Mouse (Mus musculus): ENCODE data around the gene AW549877. TPM values are rescaled to one million over a fixed set of nuclear protein-coding genes. Genes with fewer than 3 reads are reported as not detected.

Gene AW549877
- polyA plus RNA-seq (2015; fragmentation: Nextera tagmentation; extraction: Ambion mirVana) = 33.8 and 34.7 TPM in 2 replicates

DNA sequence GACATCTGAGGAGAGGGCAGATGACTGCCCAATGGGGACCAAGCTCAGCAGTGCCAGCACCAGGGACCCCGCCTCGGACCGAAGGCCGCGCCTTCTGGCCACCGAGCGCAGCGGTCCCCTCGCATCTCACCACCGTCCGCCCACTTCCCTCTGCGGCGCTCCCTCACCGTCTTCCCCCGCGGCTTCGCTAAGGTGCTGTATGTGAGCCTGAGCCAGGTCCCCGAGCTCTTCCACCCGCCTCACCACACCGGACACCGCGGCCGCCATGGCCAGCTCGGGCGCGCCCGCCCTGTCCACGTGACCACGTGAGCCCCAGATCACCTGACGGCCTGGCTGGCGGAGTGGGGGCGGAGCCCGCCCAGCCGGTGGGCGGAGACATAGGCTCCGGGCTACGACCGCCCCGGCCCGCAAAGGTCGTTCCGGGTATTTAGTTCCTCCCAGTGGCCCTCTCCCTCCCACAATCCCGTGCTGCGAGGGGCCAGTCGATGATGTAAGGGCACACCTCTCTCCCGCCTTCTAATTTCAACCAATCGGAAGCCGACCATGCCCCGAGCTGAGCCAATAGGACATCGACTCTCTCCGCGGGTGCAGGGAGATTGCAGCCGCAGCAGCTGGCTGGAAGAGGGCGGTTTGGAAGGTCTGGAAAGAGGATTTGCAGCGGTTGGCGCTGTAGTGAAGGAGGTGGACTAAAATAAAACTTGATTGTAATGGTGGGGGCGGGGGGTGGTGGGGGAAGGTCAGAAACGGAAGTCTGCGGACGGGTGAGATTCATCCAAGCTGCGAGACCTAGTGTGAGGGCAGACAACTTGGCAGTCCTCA is at the start of gene AW549877:
TSS of gene AW549877 (minus strand) at position 297 of the 819 bp plus-strand sequence.
- H3K4me1 ChIP-seq (replicated peaks; ENCODE audit: control insufficient read depth, insufficient read depth, low read length) = peaks cover 7% of the 10 kb centered on the region; the same call in 1 of the 2 replicates
- H3K9me3 ChIP-seq (ENCODE audit: control insufficient read depth, low read length) = no peaks in the 10 kb centered on the region
- peak within 1 kb of the TSS; percentile 92 for H3K9ac ChIP-seq (ENCODE audit: low read length)
- H3K27ac ChIP-seq (ENCODE audit: low read length) = peak within 1 kb of the TSS; percentile 97
- peak within 1 kb of the TSS; percentile 88 for H3K4me3 ChIP-seq (ENCODE audit: low read length)
- peaks cover 9% of the 10 kb centered on the region; the same call in 1 of the 2 replicates for H3K36me3 ChIP-seq (ENCODE audit: control insufficient read depth, insufficient read depth, low read length)
- H3K4me2 ChIP-seq (ENCODE audit: low read depth, low read length) = peak within 1 kb of the TSS; percentile 81
- H3K27me3 ChIP-seq (ENCODE audit: control insufficient read depth, insufficient read depth, low read depth, low read length) = no peaks in the 10 kb centered on the region
- ATAC-seq (ENCODE audit: low read depth) = peak; percentile 99
- under 1% methylated on average over 61 of the region's 61 CpGs for WGBS

DNA sequence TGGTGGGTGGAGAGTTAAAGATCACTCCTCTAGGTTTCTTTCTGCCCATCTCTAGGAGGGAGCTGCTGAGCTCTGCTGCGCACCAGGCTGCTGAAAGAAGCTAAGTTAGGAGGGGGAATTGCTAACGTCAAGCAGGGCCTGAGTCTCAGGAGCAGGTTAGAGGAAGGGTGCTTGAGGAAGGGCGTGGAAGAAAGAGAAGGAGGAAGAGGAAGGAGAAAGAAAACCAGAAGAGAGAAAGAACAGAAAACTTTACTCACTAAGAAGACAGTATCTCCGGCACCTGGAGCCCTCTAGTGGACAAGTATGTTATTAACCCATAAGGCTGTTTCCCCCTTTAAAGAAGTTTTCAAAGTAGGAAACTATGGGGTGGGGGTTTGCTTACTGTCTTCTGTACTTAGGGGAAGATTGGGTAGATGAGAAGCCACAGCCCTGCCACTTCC is 47.5 kb upstream of the AW549877 start:
- 20% methylated on average over 4 of the region's 4 CpGs for WGBS
- H3K9ac ChIP-seq (ENCODE audit: low read length) = peak overlapping the region; percentile 43; the same call in 1 of the 2 replicates
- H3K4me3 ChIP-seq (ENCODE audit: low read length) = no peak overlapping the region
- ATAC-seq (ENCODE audit: low read depth) = peak; percentile 41; the same call in 1 of the 2 replicates
- peaks cover 15% of the 10 kb centered on the region for H3K36me3 ChIP-seq (ENCODE audit: control insufficient read depth, insufficient read depth, low read length)
- no peaks in the 10 kb centered on the region for H3K4me1 ChIP-seq (replicated peaks; ENCODE audit: control insufficient read depth, insufficient read depth, low read length)
- H3K27ac ChIP-seq (ENCODE audit: low read length) = no peak overlapping the region
- H3K27me3 ChIP-seq (ENCODE audit: control insufficient read depth, insufficient read depth, low read depth, low read length) = no peaks in the 10 kb centered on the region
- H3K4me2 ChIP-seq (ENCODE audit: low read depth, low read length) = peak overlapping the region; percentile 32; the same call in 1 of the 2 replicates
- H3K9me3 ChIP-seq (ENCODE audit: control insufficient read depth, low read length) = no peaks in the 10 kb centered on the region

DNA sequence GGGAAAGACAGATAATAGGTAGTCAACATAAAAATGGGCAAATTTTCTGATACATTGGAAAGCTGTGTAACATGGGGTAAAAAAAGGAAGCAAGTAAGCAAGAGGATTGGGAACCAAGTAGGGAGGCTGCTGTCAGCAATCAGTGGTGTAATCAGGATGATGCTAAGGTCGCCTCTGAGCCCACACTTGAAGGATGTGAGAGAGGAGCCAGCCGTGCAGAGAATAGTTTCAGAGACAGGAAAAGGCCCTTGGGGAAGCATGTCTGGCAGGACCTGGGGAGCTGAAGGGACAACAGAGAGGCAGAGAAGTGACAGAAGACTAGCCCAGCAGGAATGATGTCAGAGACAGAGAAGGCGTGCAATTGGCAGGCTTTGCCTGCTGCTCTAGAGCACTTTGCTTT is 46.9 kb upstream of the AW549877 start:
- ATAC-seq (ENCODE audit: low read depth) = no peak
- no peaks in the 10 kb centered on the region for H3K27me3 ChIP-seq (ENCODE audit: control insufficient read depth, insufficient read depth, low read depth, low read length)
- no peak overlapping the region for H3K9ac ChIP-seq (ENCODE audit: low read length)
- no peak overlapping the region for H3K27ac ChIP-seq (ENCODE audit: low read length)
- peaks cover 12% of the 10 kb centered on the region for H3K36me3 ChIP-seq (ENCODE audit: control insufficient read depth, insufficient read depth, low read length)
- WGBS = 53% methylated on average over 3 of the region's 3 CpGs
- no peaks in the 10 kb centered on the region for H3K9me3 ChIP-seq (ENCODE audit: control insufficient read depth, low read length)
- H3K4me1 ChIP-seq (replicated peaks; ENCODE audit: control insufficient read depth, insufficient read depth, low read length) = no peaks in the 10 kb centered on the region
- H3K4me2 ChIP-seq (ENCODE audit: low read depth, low read length) = no peak overlapping the region
- H3K4me3 ChIP-seq (ENCODE audit: low read length) = no peak overlapping the region

DNA sequence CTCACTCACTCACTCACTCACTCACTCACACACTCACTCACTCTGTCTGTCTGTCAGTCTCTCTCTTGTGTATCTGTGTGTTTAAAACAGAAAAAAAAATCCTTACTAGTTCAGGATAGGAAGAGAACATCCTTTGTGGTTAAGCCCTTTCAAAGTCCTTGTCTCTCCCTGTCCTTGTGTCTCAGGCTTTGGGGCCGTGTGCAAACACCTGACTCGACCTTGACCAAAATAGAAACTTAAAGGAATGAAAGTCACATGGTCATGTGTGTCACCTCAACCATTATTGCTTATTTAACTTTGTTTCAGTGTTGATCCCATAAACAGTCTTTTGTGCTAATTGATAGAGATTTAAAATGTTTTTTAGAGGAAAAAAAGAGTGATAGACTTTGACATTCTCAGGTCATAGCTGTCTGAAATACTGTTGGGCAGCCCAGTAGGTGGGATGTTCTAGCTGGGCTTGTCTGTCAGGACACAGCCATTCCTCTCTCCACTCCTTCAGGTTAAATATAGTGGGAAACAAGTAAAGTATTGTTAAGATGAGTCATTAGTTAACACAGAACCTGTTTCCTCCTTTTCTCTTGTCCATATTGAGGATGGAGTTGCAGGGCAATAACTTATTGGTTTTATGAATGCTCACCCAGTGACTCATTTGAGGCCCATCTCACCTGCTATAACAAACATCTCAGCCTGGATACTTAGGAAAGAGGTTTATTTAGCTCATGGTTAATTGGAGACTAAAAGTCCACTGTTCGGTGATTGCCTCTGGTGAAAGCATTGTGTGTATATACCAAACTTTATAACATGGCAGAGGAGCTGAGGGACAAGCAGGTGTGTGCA is 37.8 kb upstream of the AW549877 start:
- 70% methylated on average over 3 of the region's 3 CpGs for WGBS
- Histone ChIP-seq H3K4me2 (ENCODE audit: low read depth, low read length) (no peak overlapping the region), H3K9ac (ENCODE audit: low read length) (no peak overlapping the region), H3K9me3 (ENCODE audit: control insufficient read depth, low read length) (no peaks in the 10 kb centered on the region), H3K36me3 (ENCODE audit: control insufficient read depth, insufficient read depth, low read length) (peaks cover 4% of the 10 kb centered on the region), H3K4me3 (ENCODE audit: low read length) (no peak overlapping the region), H3K27me3 (ENCODE audit: control insufficient read depth, insufficient read depth, low read depth, low read length) (no peaks in the 10 kb centered on the region), H3K27ac (ENCODE audit: low read length) (no peak overlapping the region), H3K4me1 (replicated peaks; ENCODE audit: control insufficient read depth, insufficient read depth, low read length) (peaks cover 3% of the 10 kb centered on the region)
- no peak for ATAC-seq (ENCODE audit: low read depth)

DNA sequence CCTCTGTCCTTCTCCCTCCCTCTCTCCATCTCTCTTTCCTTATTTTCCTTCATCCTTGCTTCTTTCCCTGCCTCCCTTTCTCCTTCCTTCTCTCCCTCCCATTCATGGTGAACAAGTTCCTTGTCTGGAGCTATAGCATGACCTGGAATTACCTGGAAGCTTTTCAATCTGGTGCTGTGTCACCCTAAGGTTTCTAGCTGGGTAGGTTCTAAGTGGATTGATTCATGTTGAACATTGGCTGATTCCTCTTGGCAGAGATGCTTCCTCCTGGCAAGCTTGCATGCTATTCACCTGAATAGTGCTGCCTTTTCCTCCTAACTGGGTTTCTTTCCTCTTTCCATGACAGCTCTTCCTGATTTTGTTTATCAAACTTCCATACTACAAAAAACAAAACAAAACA is 33.4 kb upstream of the AW549877 start:
- Histone ChIP-seq H3K9me3 (ENCODE audit: control insufficient read depth, low read length) (no peaks in the 10 kb centered on the region), H3K27me3 (ENCODE audit: control insufficient read depth, insufficient read depth, low read depth, low read length) (no peaks in the 10 kb centered on the region), H3K27ac (ENCODE audit: low read length) (no peak overlapping the region), H3K36me3 (ENCODE audit: control insufficient read depth, insufficient read depth, low read length) (no peaks in the 10 kb centered on the region), H3K4me3 (ENCODE audit: low read length) (no peak overlapping the region), H3K4me1 (replicated peaks; ENCODE audit: control insufficient read depth, insufficient read depth, low read length) (peaks cover 21% of the 10 kb centered on the region), H3K4me2 (ENCODE audit: low read depth, low read length) (no peak overlapping the region), H3K9ac (ENCODE audit: low read length) (no peak overlapping the region)
- no peak for ATAC-seq (ENCODE audit: low read depth)

DNA sequence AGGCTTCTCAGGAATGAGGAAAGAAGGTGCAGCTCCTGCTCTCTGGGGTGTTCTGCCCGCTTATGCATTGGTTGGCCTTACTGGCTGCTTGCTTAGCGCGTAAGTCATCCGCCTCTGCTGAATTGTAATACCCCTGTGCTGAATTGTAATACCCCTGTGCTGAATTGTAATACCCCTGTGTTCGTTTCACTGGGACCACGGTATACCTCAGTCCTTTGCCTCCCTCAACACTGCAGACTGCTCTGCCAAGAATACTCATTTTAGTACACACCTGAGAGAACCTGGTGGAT is 32.8 kb upstream of the AW549877 start:
- Histone ChIP-seq H3K4me3 (ENCODE audit: low read length) (no peak overlapping the region), H3K4me1 (replicated peaks; ENCODE audit: control insufficient read depth, insufficient read depth, low read length) (peaks cover 21% of the 10 kb centered on the region), H3K27me3 (ENCODE audit: control insufficient read depth, insufficient read depth, low read depth, low read length) (no peaks in the 10 kb centered on the region), H3K36me3 (ENCODE audit: control insufficient read depth, insufficient read depth, low read length) (no peaks in the 10 kb centered on the region), H3K9ac (ENCODE audit: low read length) (no peak overlapping the region), H3K27ac (ENCODE audit: low read length) (no peak overlapping the region), H3K4me2 (ENCODE audit: low read depth, low read length) (no peak overlapping the region), H3K9me3 (ENCODE audit: control insufficient read depth, low read length) (no peaks in the 10 kb centered on the region)
- ATAC-seq (ENCODE audit: low read depth) = no peak
- 79% methylated on average over 6 of the region's 6 CpGs for WGBS

DNA sequence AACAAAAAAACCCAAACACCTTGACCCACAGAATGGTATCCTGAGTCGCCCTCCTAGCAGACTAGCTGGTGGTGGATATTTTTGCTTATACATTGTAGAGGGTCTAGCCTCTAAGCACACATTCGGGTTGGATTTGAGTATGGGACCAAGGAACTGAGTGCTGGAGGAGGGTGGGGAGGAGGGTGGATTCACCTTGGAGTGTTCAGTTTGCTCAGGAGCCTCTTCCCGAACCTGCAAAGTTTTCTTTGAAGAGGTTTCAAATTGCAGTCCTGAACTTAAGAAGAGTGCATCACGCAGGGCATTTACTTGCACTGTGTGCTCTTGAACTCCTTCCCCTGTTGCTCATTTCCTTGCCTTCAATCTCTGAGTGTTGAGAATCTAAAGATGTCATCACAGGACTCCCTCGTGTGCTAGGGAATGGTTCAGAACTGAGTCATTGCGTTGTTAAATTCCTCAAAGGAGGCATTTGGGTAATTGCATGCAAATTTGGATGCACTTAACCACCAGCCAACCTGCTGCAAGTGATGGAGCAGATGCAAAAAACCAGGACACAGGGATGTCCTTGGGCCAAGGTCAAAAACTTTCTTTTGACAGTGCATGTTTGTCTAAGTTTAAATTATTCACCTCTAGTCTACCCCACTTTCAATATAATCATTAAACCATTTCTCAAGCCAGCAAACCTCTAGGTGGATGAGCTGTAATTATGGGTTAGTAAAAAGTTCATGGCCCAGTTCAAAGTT is 32.3 kb upstream of the AW549877 start:
- Histone ChIP-seq H3K9me3 (ENCODE audit: control insufficient read depth, low read length) (no peaks in the 10 kb centered on the region), H3K27ac (ENCODE audit: low read length) (peak overlapping the region; percentile 98), H3K4me2 (ENCODE audit: low read depth, low read length) (peak overlapping the region; percentile 73), H3K27me3 (ENCODE audit: control insufficient read depth, insufficient read depth, low read depth, low read length) (no peaks in the 10 kb centered on the region), H3K4me1 (replicated peaks; ENCODE audit: control insufficient read depth, insufficient read depth, low read length) (peaks cover 21% of the 10 kb centered on the region), H3K36me3 (ENCODE audit: control insufficient read depth, insufficient read depth, low read length) (no peaks in the 10 kb centered on the region), H3K4me3 (ENCODE audit: low read length) (peak overlapping the region; percentile 91), H3K9ac (ENCODE audit: low read length) (peak overlapping the region; percentile 90)
- ATAC-seq (ENCODE audit: low read depth) = no peak
- WGBS = 6% methylated on average over 6 of the region's 6 CpGs

DNA sequence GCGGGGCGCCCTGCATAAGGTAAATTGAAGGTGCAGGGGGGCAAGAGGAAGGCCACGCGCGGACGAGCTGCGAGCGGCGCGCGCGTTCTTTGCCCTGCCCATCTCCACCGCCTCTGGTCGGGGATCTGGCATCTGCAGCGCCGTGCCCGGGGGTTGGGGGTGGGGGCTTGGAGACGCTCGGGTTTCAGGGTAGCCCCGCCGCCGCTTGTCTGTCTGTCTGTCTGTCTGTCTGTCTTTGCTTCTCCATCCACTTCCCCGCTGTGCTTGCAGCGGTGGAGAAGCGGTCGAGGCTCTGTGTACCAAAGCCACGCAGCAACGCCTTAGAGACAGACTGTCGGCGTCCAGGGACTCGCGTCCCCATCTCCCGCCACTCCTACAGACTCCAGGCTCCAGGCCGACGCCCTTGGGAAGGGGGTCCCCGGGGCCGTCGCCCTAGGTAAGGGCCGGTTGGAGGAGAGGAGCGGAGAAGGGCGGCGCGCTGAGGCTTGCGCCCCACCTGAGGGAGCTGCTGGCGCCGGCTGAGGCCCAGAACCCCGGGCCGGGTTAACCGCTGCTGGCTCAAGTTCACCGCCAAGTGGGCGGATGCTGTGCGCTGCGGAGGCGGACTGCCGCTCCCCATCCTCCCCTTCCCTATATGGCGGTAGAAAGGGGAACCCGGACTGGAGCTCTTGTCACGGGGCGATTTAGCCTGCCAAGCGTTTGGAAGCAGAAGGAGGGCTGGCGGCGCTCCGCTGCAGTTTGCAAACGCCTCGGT is 31.5 kb upstream of the AW549877 start:
- ATAC-seq (ENCODE audit: low read depth) = peak; percentile 89
- peak overlapping the region; percentile 73 for H3K4me2 ChIP-seq (ENCODE audit: low read depth, low read length)
- peak overlapping the region; percentile 91 for H3K4me3 ChIP-seq (ENCODE audit: low read length)
- H3K27me3 ChIP-seq (ENCODE audit: control insufficient read depth, insufficient read depth, low read depth, low read length) = no peaks in the 10 kb centered on the region
- WGBS = under 1% methylated on average over 65 of the region's 65 CpGs
- H3K9me3 ChIP-seq (ENCODE audit: control insufficient read depth, low read length) = no peaks in the 10 kb centered on the region
- H3K36me3 ChIP-seq (ENCODE audit: control insufficient read depth, insufficient read depth, low read length) = no peaks in the 10 kb centered on the region
- H3K9ac ChIP-seq (ENCODE audit: low read length) = peak overlapping the region; percentile 90
- peaks cover 21% of the 10 kb centered on the region for H3K4me1 ChIP-seq (replicated peaks; ENCODE audit: control insufficient read depth, insufficient read depth, low read length)
- H3K27ac ChIP-seq (ENCODE audit: low read length) = peak overlapping the region; percentile 98

Measured in lung, embryonic 16.5 days (tissue).